Mouse (Mus musculus): ENCODE results near the gene Slc46a1.

Slc46a1 gene

GRCm38 (mm10) chr11:78502909-78503650 lies 37.6 kb downstream of the Slc46a1 start, which contains the start of gene Sebox:
Sebox (plus strand) TSS chr11:78503447.
- 46% methylated on average over 7 of the region's 7 CpGs for WGBS

DNA sequence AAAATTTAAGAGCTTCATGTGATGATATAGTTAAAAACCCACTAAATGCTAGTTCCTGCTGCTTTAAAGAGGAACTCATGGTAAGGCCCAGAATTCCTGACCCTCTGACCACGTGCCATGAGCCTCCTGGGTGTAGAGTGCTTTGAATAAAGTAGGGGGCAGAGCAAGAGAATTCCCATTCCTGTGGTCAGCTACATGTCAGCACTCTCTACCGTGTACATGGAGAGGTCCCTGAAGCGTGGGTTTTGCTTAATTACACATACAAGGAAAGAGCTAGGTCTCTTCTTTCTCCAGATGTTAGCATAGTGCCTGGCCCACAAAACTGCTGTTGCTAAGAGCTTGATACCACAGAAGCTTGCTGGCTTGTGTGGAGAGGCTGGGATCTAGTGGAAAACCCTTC lies 39.9 kb downstream of the Slc46a1 start:
- 84% methylated on average over 3 of the region's 3 CpGs for WGBS

GRCm38 (mm10) chr11:78509148-78509547 lies 43.7 kb downstream of the Slc46a1 start:
- 82% methylated on average over 5 of the region's 5 CpGs for WGBS

GRCm38 (mm10) chr11:78512025-78512957 lies 46.8 kb downstream of the Slc46a1 start, which contains the start of the genes Tmem199 and Poldip2:
Tmem199 (minus strand) TSS chr11:78512172.
Poldip2 (plus strand) TSS chr11:78512193.
- WGBS = under 1% methylated on average over 66 of the region's 67 CpGs

- WGBS = 42% methylated on average over 3 of the region's 3 CpGs
These were observed 47.8 kb downstream of the Slc46a1 start for GRCm38 (mm10) chr11:78513106-78513790.

- WGBS = 65% methylated on average over 2 of the region's 2 CpGs
These were observed 50.2 kb downstream of the Slc46a1 start for GRCm38 (mm10) chr11:78515549-78516325.

DNA sequence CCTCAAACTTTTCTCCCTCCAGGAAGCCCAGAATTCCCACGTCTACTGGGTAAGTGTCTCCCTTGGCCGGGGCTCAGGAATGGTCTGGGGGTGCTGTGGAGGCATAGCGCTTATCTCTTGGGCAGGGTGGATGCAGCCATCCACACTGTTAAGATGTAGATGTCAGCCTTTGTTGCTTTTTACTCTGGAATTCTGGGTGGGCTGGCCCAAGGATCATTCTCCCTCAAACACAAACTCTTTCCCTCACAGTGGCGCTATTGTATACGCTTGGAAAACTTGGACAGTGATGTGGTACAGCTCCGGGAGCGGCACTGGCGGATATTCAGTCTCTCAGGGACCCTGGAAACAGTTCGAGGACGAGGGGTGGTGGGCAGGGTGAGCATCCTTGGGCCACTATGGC lies 53.4 kb downstream of the Slc46a1 start:
- WGBS = 71% methylated on average over 10 of the region's 10 CpGs
